ENCODE assay signal across 8 mouse cellular contexts in genomic region chr5:118514527-118514831, GRCm38 (mm10). TPM values are rescaled to one million over a fixed set of nuclear protein-coding genes. Genes with fewer than 3 reads are reported as not detected.
DNase-seq lines count a peak whose midpoint lies in the region; ATAC-seq and TF ChIP-seq lines count a peak whose summit lies in the region.

No protein-coding gene starts in this region.

- H3K9me3 ChIP-seq in erythroblast, embryonic 14.5 days (ENCODE audit: control insufficient read depth, low read length), result no peaks in the 10 kb centered on the region; the same call in 1 of the 2 replicates
- H3K9me3 ChIP-seq in lung, postnatal 0 days (ENCODE audit: low read length), result no peaks in the 10 kb centered on the region
- no peaks in the 10 kb centered on the region for H3K9me3 ChIP-seq in limb, embryonic 11.5 days (ENCODE audit: control insufficient read depth, low read length)

- no peak for DNase-seq in lung, postnatal 0 days (ENCODE audit: low spot score)
- no peak for DNase-seq in lung, postnatal 4 days
- DNase-seq in limb, embryonic 11.5 days (ENCODE audit: low spot score), result no peak
- DNase-seq in embryo, embryonic 10 days (ENCODE audit: low spot score), result no peak
- no peak for DNase-seq in Muller cell, postnatal 12 days (ENCODE audit: inconsistent ontology term)

- H3K4me3 ChIP-seq in erythroblast, embryonic 14.5 days (replicated peaks), result peak overlapping the region; percentile 55
- peak overlapping the region; percentile 24 for H3K4me3 ChIP-seq in lung, postnatal 0 days (ENCODE audit: low read depth, low read length)
- peak overlapping the region; percentile 24 for H3K4me3 ChIP-seq in limb, embryonic 11.5 days (ENCODE audit: low read depth, low read length)
- peak overlapping the region; percentile 35 for H3K4me3 ChIP-seq in olfactory bulb, adult 2 months (ENCODE audit: insufficient read depth, low read depth, low read length)

- H3K4me2 ChIP-seq in lung, postnatal 0 days (replicated peaks; ENCODE audit: low read depth, low read length), result peak overlapping the region; percentile 53
- peak overlapping the region; percentile 55 for H3K4me2 ChIP-seq in limb, embryonic 11.5 days (ENCODE audit: low read depth, severe bottlenecking)

- no peak for ATAC-seq in erythroblast, adult 5-6 weeks (replicated peaks; ENCODE audit: low FRiP score, poor library complexity, severe bottlenecking)
- ATAC-seq in lung, postnatal 0 days, result no peak
- ATAC-seq in limb, embryonic 11.5 days (ENCODE audit: insufficient number of reproducible peaks, low FRiP score, low TSS enrichment, low read depth), result no peak

- 0 out of 2 replicates have a peak overlapping the region, but pooled peaks have one; percentile 16 for H3K9ac ChIP-seq in lung, postnatal 0 days (replicated peaks; ENCODE audit: low read depth)
- H3K9ac ChIP-seq in limb, embryonic 11.5 days (ENCODE audit: low read length), result peak overlapping the region; percentile 35

- H3K27me3 ChIP-seq in erythroblast, embryonic 14.5 days (ENCODE audit: control insufficient read depth), result peaks cover 96% of the 10 kb centered on the region
- no peaks in the 10 kb centered on the region for H3K27me3 ChIP-seq in lung, postnatal 0 days (replicated peaks; ENCODE audit: insufficient read depth, low read length)
- H3K27me3 ChIP-seq in limb, embryonic 11.5 days (ENCODE audit: control insufficient read depth, insufficient read depth, low read length), result no peaks in the 10 kb centered on the region

- peak overlapping the region; percentile 77 for H3K27ac ChIP-seq in lung, postnatal 0 days (ENCODE audit: low read length)
- peak overlapping the region; percentile 81 for H3K27ac ChIP-seq in limb, embryonic 11.5 days (replicated peaks; ENCODE audit: low read depth, low read length)
- H3K27ac ChIP-seq in olfactory bulb, adult 2 months (ENCODE audit: insufficient read depth, low read depth, low read length), result no peak overlapping the region

- no peak for TF ChIP-seq CTCF in lung, postnatal 0 days (IDR thresholded peaks at IDR 0.05)
- TF ChIP-seq CTCF in olfactory bulb, adult 2 months (IDR thresholded peaks at IDR 0.05; ENCODE audit: insufficient read depth, low read depth, low read length), result no peak

- H3K36me3 ChIP-seq in erythroblast, embryonic 14.5 days (ENCODE audit: control insufficient read depth), result no peaks in the 10 kb centered on the region
- H3K36me3 ChIP-seq in lung, postnatal 0 days (ENCODE audit: insufficient read depth, low read length), result no peaks in the 10 kb centered on the region
- no peaks in the 10 kb centered on the region for H3K36me3 ChIP-seq in limb, embryonic 11.5 days (ENCODE audit: control insufficient read depth, insufficient read depth, low read length)

- 12% methylated on average over 9 of the region's 9 CpGs for WGBS in lung, postnatal 0 days
- WGBS in limb, embryonic 11.5 days, result 11% methylated on average over 9 of the region's 9 CpGs
- WGBS in olfactory bulb, adult 2 months, result 21% methylated on average over 9 of the region's 9 CpGs

- TF ChIP-seq POLR2A in olfactory bulb, adult 2 months (IDR thresholded peaks at IDR 0.05; ENCODE audit: insufficient read depth, low read depth, low read length), result no peak

- no peak for TF ChIP-seq EP300 in lung, postnatal 0 days (IDR thresholded peaks at IDR 0.05)

- H3K4me1 ChIP-seq in erythroblast, embryonic 14.5 days (ENCODE audit: control insufficient read depth), result peaks cover 40% of the 10 kb centered on the region
- peaks cover 11% of the 10 kb centered on the region for H3K4me1 ChIP-seq in lung, postnatal 0 days (ENCODE audit: insufficient read depth, low read depth, low read length)
- H3K4me1 ChIP-seq in limb, embryonic 11.5 days (ENCODE audit: control insufficient read depth, insufficient read depth, low read length), result peaks cover 47% of the 10 kb centered on the region
- H3K4me1 ChIP-seq in olfactory bulb, adult 2 months (ENCODE audit: control insufficient read depth, insufficient read depth, low read length), result peaks cover 19% of the 10 kb centered on the region

RNA-seq across cellular contexts. Expression of gene Med13l, which starts 46.0 kb away (rescaled TPM):
- 2.3 and 3.5 TPM in 2 replicates for polyA plus RNA-seq in erythroblast, embryonic 14.5 days (2012)
- 49.2 and 56.6 TPM in 2 replicates for total RNA-seq in erythroblast, adult 5-6 weeks (2015; ENCODE audit: low replicate concordance)
- 82.2 and 99.3 TPM in 2 replicates for total RNA-seq in erythroblast, adult 5-6 weeks (2017; ENCODE audit: low replicate concordance)
- polyA plus RNA-seq in lung, postnatal 0 days (2015; fragmentation: Nextera tagmentation; extraction: Ambion mirVana), result 10.1 and 11.1 TPM in 2 replicates
- 15.1 and 16.5 TPM in 2 replicates for polyA plus RNA-seq in limb, embryonic 11.5 days (2014; fragmentation: Nextera tagmentation; extraction: Ambion mirVana)
- not detected in 2 replicates for polyA plus RNA-seq in olfactory bulb, adult 2 months (2012; ENCODE audit: insufficient read depth, insufficient read length, low replicate concordance, missing spikeins)
